Mouse (Mus musculus): Measurements from ENCODE around the gene Phf13.

DNA sequence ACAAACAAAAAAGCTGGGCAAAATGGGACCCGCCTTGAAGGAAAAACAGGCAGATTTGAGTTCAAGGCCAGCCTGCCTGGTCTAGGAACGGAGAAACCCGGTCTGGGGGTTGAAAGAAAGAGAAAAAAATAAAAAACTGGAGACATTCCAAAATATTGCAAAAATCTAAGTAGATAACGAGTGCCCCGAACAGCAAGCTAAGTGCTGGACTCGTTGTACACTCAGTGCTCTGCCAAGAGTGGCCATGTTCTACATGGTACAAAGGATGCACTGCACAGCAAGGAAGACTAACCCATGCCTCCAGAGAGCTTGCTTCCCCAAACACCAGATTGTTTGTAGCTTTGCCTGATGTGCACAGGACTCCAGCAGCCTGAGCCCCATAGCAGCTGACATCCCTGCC lies 3.0 kb downstream of the Phf13 start:
- TF ChIP-seq CTCF (conservative IDR thresholded peaks at IDR 0.05; ENCODE audit: insufficient read depth, insufficient read length, low read depth, low read length) (no peak), POLR2A (IDR thresholded peaks at IDR 0.05; ENCODE audit: low read depth, low read length) (no peak)
